Mouse (Mus musculus) layer of hippocampus, adult 2 months (tissue): Measurements from ENCODE around the gene Gm45618. TPM values are rescaled to one million over a fixed set of nuclear protein-coding genes. Genes with fewer than 3 reads are reported as not detected.
A peak's percentile ranks its signal among the peaks of the same experiment; 100 is the strongest.

ENCODE experiments used
- DNase-seq, 2 experiments: peaks; one replicate each; pipeline ENCODE4 v3.0.0; 2022; ENCODE audit warnings: low spot score in 2 of 2
- H3K27ac ChIP-seq: fragments of 200-600 bp; 2 replicates; pipeline ENCODE4 v1.8.1; 2022
- H3K4me3 ChIP-seq: fragments of 200-600 bp; 2 replicates; pipeline ENCODE4 v1.8.1; 2022; ENCODE audit warnings: mild to moderate bottlenecking
- CTCF ChIP-seq: fragments of 200-600 bp; conservative IDR thresholded peaks from 2 replicates; pipeline ENCODE4 v1.8.1; 2022; ENCODE audit warnings: antibody characterized with exemption, mild to moderate bottlenecking, moderate library complexity
- total RNA-seq, 2 experiments: library from RNA; stranded (reverse); gene quantifications; 2 replicates each; pipeline ENCODE4 v1.2.3; 2021

Gene Gm45618
- total RNA-seq, 2 experiments from 2014 or later, result not detected

DNA sequence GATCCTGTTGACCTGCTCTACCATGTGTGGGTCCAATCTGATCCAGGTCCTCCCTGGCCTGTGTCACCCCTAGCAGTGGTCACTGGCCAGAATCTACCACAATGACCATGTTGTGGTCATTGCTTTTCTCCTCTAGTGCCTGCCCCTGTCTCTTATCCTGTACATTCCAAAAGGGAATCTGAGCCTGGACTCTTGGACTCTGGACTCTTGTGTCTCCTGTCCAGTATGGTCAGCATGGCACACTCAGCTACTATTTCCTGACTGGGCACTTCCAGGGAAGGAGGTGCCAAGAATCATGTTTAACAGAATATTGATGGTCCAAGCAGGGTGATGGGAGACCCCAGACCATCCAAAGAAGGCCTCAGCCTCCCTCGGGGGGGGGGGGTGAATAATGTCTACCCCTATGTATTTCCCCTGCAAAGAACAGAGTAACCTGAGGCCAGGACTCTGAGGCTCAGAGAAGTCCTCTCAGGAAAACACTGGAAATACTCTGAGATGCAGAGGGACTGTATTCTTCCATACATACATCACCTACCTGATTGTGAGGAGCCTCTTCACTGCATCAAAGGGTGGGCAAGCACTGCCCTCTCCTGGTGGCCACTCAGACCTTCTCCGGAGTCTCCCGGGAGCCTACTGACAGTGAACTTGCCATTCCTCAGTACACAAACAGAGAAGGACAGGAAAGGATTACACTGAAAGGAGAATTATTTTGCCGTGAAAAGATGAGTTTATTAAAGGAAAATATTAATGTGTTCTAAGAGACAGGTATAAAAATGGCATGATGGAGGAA lies 13.9 kb upstream of the Gm45618 start:
- peak in 1 of 2 experiments; percentile 12 for DNase-seq
- Histone ChIP-seq H3K27ac (no peak overlapping the region), H3K4me3 (no peak overlapping the region)
- peak; percentile 71 for TF ChIP-seq CTCF

DNA sequence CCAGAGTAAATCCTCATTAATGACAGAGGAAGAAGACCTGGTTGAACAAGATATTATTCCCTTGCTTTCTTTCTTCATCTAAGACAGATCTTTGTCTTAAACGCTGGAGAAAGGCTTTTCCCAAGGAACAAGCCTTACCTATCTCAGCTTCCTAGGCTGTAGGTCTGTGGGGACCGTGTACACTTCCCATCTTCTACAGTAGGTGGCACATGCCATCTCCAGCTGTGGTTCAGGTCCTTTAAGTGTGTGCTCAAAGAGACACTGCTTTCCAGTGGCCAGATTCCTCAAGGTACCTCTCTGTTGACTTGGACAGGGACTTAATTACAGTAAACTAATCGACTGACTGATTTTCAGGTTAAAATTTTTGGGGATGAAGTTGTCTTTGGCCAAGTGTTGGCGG lies 8.3 kb upstream of the Gm45618 start:
- Histone ChIP-seq H3K27ac (no peak overlapping the region), H3K4me3 (no peak overlapping the region)
- no peak for DNase-seq
- no peak for TF ChIP-seq CTCF

DNA sequence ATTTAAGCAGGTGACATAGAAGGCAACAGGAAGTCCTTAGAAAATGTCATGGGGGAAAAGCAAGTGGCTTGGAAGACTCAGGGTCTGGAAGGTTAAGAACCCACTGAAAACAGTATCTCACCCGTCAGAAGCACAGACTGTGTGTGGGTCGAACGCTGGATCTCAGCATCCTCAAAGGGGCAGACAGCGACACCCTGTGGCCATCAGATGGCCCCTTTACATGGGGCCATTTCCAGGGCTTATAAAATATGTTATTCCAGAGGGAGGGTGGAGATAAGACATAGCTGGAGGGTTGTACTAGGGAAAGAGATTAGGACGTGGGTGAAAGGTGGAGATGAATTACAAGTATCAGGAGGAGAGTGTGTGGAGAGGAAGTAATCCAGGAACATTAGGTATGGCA lies 897 bp downstream of the Gm45618 start:
- DNase-seq, result peak in 1 of 2 experiments; percentile 42
- TF ChIP-seq CTCF, result peak; percentile 78
- H3K27ac ChIP-seq, result no peak overlapping the region
- no peak overlapping the region for H3K4me3 ChIP-seq

DNA sequence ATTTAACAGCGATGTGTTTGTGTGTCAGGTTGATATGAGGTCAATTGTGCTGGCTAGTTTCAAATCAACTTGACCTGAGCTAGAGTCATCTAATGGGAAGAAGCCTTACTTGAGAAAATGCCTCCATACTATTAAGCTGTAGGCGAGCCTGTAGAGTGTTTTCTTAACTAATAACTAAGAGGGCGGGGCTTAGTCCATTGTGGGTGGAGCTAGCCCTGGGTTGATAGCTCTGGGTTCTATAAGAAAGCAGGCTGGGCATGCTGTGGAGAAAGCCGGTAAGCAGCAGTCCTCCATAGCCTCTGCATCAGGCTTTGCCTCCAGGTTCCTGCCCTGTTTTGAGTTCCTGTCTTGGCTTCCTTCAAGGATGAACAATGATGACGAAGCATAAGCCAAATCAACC lies 15.8 kb downstream of the Gm45618 start:
- DNase-seq, result no peak
- TF ChIP-seq CTCF, result no peak
- Histone ChIP-seq H3K27ac (no peak overlapping the region), H3K4me3 (no peak overlapping the region)

DNA sequence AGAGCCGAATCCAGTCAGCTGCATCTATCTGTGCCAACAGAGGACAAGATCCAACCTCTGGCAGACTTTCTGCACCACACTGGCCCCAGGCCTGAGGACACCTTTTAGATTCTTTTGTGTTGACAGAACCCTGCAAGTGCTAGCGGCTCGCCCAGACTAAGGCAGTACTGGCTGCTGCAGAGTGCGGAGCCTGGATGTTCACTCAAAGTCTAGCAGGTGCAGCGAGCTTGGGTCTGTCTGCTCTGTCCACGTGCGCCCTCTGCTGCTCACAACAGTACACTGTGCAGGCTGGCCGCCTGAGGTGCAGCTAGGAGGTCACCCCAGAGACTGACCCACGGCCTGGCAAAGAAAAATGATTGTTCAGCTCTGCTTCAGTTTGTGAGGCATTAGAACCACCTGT lies 22.8 kb downstream of the Gm45618 start:
- Histone ChIP-seq H3K4me3 (no peak overlapping the region), H3K27ac (no peak overlapping the region)
- peak; percentile 68 to 80 for DNase-seq
- TF ChIP-seq CTCF, result peak; percentile 98

DNA sequence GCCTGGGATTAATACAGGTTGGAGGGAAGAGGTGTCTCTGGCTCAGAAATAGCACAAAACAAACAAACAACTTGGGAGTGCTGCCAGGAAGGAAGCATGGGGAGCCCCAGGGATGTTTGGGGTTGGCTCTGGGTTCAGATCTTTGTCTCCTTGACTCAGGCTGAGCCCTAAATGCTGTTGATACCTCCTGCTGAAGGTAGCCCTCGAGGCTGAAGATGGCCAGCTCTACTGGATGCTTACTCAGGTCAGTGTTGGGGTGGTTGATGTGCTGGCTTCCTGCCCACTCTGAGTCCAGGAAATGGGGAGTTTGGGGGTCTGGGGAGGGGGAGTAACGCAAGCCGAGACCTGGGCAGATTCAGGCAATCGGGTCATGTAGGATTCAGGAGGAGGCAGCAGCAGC lies 23.8 kb downstream of the Gm45618 start:
- Histone ChIP-seq H3K4me3 (no peak overlapping the region), H3K27ac (no peak overlapping the region)
- no peak for DNase-seq
- TF ChIP-seq CTCF, result no peak

DNA sequence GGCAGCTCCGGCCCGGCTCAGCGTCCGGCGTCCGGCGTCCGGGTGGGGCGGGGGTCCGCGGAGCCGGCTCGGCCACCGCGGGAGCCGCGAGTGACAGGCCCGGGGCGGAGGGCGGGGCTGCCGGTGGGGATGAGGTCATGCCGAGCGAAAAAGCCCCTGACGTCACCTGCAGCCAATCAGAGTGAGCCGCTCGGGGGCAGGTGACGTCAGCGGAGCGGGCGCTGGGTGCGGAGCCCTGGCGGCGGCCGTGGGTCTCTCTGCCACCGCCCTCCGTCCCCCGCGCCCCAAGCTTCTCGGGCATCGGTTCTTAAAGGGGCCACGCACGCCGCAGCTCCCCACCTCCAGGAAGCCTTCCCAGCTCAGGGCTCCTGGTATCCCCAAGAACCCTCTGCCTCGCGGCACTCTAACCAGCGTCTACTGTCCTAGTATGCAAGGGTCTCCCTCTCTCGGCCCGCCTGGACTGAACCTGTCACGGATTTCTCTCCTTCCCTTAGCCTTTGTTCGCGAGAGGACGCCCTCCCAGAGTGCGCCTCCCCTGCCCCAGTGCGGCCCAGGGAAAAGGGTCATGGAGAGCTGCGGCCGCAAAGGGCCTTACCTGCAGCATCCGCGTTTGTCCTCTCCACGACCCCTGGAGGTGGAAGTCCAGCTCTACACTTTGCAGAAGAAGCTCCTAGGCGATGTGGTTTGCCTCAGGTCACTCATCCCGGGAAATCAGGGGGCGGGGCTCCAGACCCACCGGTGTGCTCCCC lies 25.2 kb downstream of the Gm45618 start, which contains the start of gene Dusp8:
Gene Dusp8 (minus strand): TSS at position 661 of the 749 bp plus-strand sequence.
- DNase-seq, result peak; percentile 92 to 95
- TF ChIP-seq CTCF, result peak; percentile 62
- Histone ChIP-seq H3K27ac (peak within 1 kb of the TSS; percentile 99), H3K4me3 (peak within 1 kb of the TSS; percentile 93)

DNA sequence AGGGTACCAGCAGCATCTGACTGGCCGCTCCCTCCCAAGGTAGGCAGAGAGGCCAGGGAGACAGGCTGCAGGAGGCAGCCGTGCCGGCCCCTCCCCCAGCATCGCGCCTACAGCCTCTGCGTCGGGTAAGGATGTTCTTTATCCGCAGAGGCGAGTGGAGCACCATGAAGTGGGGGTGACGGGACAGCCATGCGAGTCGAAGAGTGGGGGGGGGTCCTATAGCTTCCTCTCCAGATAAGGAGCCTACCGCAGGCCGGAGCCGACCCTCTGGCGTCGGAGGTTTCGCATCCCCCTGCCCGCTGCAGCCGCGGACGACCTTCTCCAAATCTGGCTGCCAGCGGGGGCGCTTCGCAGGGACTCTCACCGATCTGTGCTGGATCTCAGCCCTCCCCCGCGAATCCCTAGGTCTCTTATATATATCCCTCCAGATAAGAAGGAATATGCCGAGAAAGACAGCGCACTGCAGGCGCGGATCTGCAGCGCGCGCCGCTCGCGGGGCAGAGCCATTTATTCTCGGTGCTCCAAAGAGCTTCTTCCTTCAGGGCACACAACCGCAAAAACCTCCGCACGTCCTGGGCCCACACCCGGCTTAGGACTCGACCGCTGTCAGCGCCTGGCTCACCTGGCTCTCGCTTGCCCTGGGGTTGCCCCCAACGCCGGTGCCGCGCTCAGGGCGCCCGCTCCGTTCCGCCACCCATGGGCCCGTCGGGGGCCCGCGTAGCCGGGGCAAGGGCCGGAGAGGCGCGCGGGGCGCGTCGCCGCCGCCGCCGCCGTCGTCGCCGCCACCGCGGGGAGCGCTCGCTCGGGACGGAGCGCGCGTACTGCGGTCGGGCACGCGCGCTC lies 26.0 kb downstream of the Gm45618 start:
- H3K4me3 ChIP-seq, result peak overlapping the region; percentile 93
- DNase-seq, result peak in 1 of 2 experiments; percentile 60
- no peak; the same call in 1 of the 2 replicates for TF ChIP-seq CTCF
- H3K27ac ChIP-seq, result peak overlapping the region; percentile 99

DNA sequence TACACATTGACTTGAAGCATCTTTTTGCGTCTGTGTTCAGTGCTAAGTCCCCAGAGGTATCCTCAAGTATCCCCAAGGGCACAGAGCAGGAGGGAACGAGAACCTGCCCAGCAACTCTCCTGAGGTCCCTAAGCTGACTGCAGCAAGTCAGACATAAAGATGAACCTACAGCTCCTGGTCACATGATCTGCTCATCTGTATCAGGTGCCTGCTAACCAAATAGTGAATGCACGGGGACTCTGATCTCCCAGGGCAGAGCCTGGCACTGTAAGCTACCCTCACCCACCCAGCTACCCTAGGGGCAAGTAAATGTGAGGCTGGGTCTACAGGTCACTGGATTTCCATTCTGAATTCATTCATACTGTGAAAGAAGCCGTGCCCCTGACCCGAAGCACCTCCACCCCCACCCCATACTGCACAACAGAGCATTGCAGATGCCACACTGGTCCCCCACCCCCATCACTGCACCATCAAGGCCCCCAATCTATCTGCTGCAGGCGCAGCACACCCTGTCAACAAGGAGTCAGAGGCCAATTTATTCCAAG lies 26.8 kb downstream of the Gm45618 start:
- no peak for DNase-seq
- Histone ChIP-seq H3K27ac (peak overlapping the region; percentile 99), H3K4me3 (peak overlapping the region; percentile 93)
- TF ChIP-seq CTCF, result no peak

DNA sequence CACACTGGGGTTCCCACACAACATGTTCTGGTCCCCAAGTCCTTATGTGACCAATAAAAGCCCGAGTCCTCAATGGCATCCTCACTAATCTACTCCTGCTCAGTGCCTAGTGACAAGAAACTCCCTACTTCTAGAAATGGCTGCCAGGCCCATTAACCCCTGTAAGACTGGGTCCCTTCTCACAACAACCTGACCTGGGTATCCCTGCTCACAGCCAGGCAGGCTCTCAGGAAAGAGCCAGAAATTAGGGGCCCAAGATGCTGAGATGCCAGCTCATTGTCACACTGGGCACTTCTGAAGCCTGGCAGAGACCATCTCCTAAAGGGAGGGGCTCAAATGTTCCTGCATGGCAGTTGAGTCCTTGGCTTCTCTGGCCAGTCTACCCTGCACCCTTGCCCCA lies 27.5 kb downstream of the Gm45618 start:
- peak overlapping the region; percentile 99 for H3K27ac ChIP-seq
- TF ChIP-seq CTCF, result no peak
- no peak for DNase-seq
- H3K4me3 ChIP-seq, result peak overlapping the region; percentile 93

DNA sequence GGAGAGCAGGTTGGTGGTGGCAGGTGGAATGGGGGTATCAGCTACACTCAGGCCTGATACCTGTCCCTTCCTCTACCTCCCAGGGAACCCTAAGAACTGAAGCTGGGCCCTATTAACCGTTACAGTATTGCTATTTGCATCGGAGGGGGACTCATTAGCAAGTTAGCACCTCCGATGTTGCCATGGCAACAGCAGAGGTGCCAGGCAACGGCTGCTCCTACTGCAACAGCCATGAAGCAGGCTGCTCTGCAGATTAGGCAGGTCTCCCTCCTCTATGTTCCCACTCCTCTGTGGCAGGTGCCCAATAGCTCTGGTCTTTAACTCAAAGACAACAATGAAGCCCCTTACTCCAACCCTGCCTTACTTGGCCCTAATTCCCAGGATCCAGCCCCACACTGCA lies 28.7 kb downstream of the Gm45618 start:
- TF ChIP-seq CTCF, result no peak
- DNase-seq, result peak in 1 of 2 experiments; percentile 41
- peak overlapping the region; percentile 93 for H3K4me3 ChIP-seq
- H3K27ac ChIP-seq, result peak overlapping the region; percentile 99

DNA sequence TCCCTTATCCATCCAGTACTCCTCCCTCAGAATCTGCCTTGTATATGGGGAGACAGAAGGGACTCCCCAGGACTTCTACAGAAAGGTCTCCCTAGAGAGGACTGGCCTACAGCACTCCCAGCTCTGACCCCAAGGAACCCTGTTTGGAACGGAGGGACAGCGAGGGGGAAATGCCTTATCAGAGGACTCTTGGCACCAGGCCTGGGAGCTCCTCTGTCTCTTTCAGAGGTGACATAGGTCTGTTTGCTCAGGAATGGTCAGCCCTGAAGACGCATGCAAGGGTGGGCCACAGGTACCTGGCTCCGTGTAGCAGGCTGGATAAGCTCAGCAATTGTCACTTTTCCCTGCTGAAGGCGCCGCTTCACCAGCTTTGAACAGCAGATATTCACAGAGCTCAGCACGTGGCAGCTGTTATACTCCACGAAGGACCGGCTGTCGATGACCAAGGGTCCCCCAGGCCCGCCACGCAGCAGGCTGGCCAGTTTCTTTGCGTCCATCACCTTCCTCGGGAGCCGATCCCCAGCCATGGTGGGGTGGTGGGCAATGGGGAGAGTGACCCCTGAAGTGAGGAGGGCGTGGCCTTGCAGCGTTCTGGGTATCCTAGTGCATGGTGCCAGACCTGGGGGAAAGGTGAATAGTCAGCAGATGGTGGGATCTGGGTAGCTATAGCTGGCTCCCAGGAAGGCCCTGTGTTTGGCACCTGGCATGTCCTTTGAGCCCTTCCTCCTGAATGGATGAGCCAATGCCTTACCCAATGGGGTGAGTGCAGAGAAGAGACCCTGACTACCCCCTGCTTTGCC lies 30.7 kb downstream of the Gm45618 start:
- H3K27ac ChIP-seq, result peak overlapping the region; percentile 68
- no peak overlapping the region; the same call in 1 of the 2 replicates for H3K4me3 ChIP-seq
- no peak for DNase-seq
- no peak for TF ChIP-seq CTCF
